Mouse (Mus musculus) myocyte (in vitro differentiated cells): ENCODE measurements at regions not wholly inside any gene's neighbourhood (a gene's known extent, or its start where the extent isn't known, plus 50 kb on each side); places are given as distances from the start of the nearest gene placed in this dataset.

Experiments
- H3K27me3 ChIP-seq: one replicate; pipeline ENCODE4 v1.6.1; 2011; ENCODE audit not compliant: control insufficient read depth, insufficient read depth, insufficient read length
- H3K36me3 ChIP-seq: one replicate; pipeline ENCODE4 v1.6.1; 2011; ENCODE audit not compliant: control insufficient read depth, insufficient read depth
- H3K4me2 ChIP-seq: one replicate; pipeline ENCODE4 v1.6.1; 2011; ENCODE audit warnings: low read depth, control low read depth
- H3K4me3 ChIP-seq: one replicate; pipeline ENCODE4 v1.5.1; 2011; ENCODE audit warnings: mild to moderate bottlenecking, control low read depth, moderate library complexity
- H3K79me2 ChIP-seq: one replicate; pipeline ENCODE4 v1.6.1; 2011; ENCODE audit not compliant: control insufficient read depth, insufficient read depth
- H3ac ChIP-seq: one replicate; pipeline ENCODE4 v1.6.1; 2011; ENCODE audit not compliant: control insufficient read depth, insufficient read length
- CEBPB ChIP-seq: IDR thresholded peaks from 2 replicates; pipeline ENCODE4 v1.6.1; 2011; ENCODE audit warnings: mild to moderate bottlenecking, moderate library complexity; ENCODE audit not compliant: poor library complexity, insufficient read depth, severe bottlenecking
- E2F4 ChIP-seq: IDR thresholded peaks from one replicate; pipeline ENCODE4 v1.6.1; 2011; ENCODE audit warnings: mild to moderate bottlenecking, control low read depth, moderate library complexity; ENCODE audit not compliant: insufficient read depth
- MAX ChIP-seq: IDR thresholded peaks from one replicate; pipeline ENCODE4 v1.6.1; 2011; ENCODE audit warnings: low read depth, mild to moderate bottlenecking, control low read depth
- MYOD1 ChIP-seq, 3 experiments: IDR thresholded peaks; one replicate each; pipeline ENCODE4 v1.6.1; 2011; ENCODE audit warnings: control low read depth in 2 of 3, low read depth in 2 of 3, mild to moderate bottlenecking in 2 of 3, moderate library complexity in 1 of 3; ENCODE audit not compliant: insufficient read length in 2 of 3, control insufficient read depth in 1 of 3
- MYOG ChIP-seq, 3 experiments: IDR thresholded peaks; one replicate each; pipeline ENCODE4 v1.6.1; 2011; ENCODE audit warnings: control low read depth in 2 of 3, low read depth in 2 of 3, mild to moderate bottlenecking in 2 of 3; ENCODE audit not compliant: insufficient read length in 2 of 3, control insufficient read depth in 1 of 3, insufficient read depth in 1 of 3
- POLR2A ChIP-seq: IDR thresholded peaks from one replicate; pipeline ENCODE4 v1.6.1; 2011; ENCODE audit warnings: low read depth, mild to moderate bottlenecking, control low read depth, moderate library complexity; ENCODE audit not compliant: insufficient read length
- POLR2AphosphoS2 ChIP-seq: IDR thresholded peaks from one replicate; pipeline ENCODE4 v1.6.1; 2011; ENCODE audit warnings: low read depth, control low read depth; ENCODE audit not compliant: insufficient read length
- REST ChIP-seq: IDR thresholded peaks from one replicate; pipeline ENCODE4 v1.6.1; 2011; ENCODE audit warnings: mild to moderate bottlenecking, control low read depth, moderate library complexity; ENCODE audit not compliant: insufficient read depth, insufficient read length
- SRF ChIP-seq: IDR thresholded peaks from one replicate; pipeline ENCODE4 v1.6.1; 2011; ENCODE audit warnings: low read depth; ENCODE audit not compliant: control insufficient read depth, insufficient read length
- TCF12 ChIP-seq: IDR thresholded peaks from one replicate; pipeline ENCODE4 v1.6.1; 2011; ENCODE audit warnings: mild to moderate bottlenecking, control low read depth; ENCODE audit not compliant: poor library complexity, insufficient read depth, severe bottlenecking
- TCF3 ChIP-seq: IDR thresholded peaks from one replicate; pipeline ENCODE4 v1.6.1; 2011; ENCODE audit warnings: low read depth, control low read depth; ENCODE audit not compliant: insufficient read length
- USF1 ChIP-seq: IDR thresholded peaks from one replicate; pipeline ENCODE4 v1.6.1; 2011; ENCODE audit warnings: low read depth, mild to moderate bottlenecking, control low read depth, moderate library complexity

- H3K4me2 ChIP-seq, result peak overlapping the region; percentile 63
- no peaks in the 10 kb centered on the region for H3K27me3 ChIP-seq
- no peak for TF ChIP-seq SRF
- no peak for TF ChIP-seq MYOG (IDR thresholded peaks at IDR 0.05; ENCODE audit: control insufficient read depth in 1 of 3, insufficient read depth in 1 of 3, insufficient read length in 2 of 3, low read depth in 2 of 3)
- no peak for TF ChIP-seq CEBPB
- no peak for TF ChIP-seq E2F4
- TF ChIP-seq USF1, result no peak
- TF ChIP-seq REST, result no peak
- TF ChIP-seq TCF12, result no peak
- TF ChIP-seq MYOD1 (IDR thresholded peaks at IDR 0.05; ENCODE audit: control insufficient read depth in 1 of 3, insufficient read length in 2 of 3, low read depth in 2 of 3), result no peak
- no peak for TF ChIP-seq MAX
- TF ChIP-seq POLR2AphosphoS2, result no peak
- no peak for TF ChIP-seq TCF3
- TF ChIP-seq POLR2A, result no peak
- H3K79me2 ChIP-seq, result no peaks in the 10 kb centered on the region
- no peak overlapping the region for H3K4me3 ChIP-seq
- H3K36me3 ChIP-seq, result no peaks in the 10 kb centered on the region
- H3ac ChIP-seq, result no peak overlapping the region
Measured at GRCm38 (mm10) chr13:107469491-107470276, 447.8 kb upstream of the Kif2a start.

GRCm38 (mm10) chr13:107462791-107463190 lies 440.9 kb upstream of the Kif2a start:
- H3K27me3 ChIP-seq, result no peaks in the 10 kb centered on the region
- no peaks in the 10 kb centered on the region for H3K79me2 ChIP-seq
- H3K4me3 ChIP-seq, result no peak overlapping the region
- no peak overlapping the region for H3ac ChIP-seq
- H3K4me2 ChIP-seq, result no peak overlapping the region
- TF ChIP-seq TCF12, result no peak
- TF ChIP-seq REST, result no peak
- TF ChIP-seq POLR2A, result no peak
- TF ChIP-seq MYOD1 (IDR thresholded peaks at IDR 0.05; ENCODE audit: control insufficient read depth in 1 of 3, insufficient read length in 2 of 3, low read depth in 2 of 3), result no peak
- H3K36me3 ChIP-seq, result no peaks in the 10 kb centered on the region

- H3ac ChIP-seq, result no peak overlapping the region
- no peak overlapping the region for H3K4me3 ChIP-seq
- peak overlapping the region; percentile 58 for H3K4me2 ChIP-seq
- TF ChIP-seq TCF3, result no peak
- no peak for TF ChIP-seq REST
- no peak for TF ChIP-seq TCF12
- TF ChIP-seq USF1, result no peak
- no peak for TF ChIP-seq POLR2AphosphoS2
- no peak for TF ChIP-seq E2F4
- no peak for TF ChIP-seq MYOG (IDR thresholded peaks at IDR 0.05; ENCODE audit: control insufficient read depth in 1 of 3, insufficient read depth in 1 of 3, insufficient read length in 2 of 3, low read depth in 2 of 3)
- no peak for TF ChIP-seq CEBPB
- no peak for TF ChIP-seq POLR2A
- TF ChIP-seq MAX, result no peak
- TF ChIP-seq MYOD1 (IDR thresholded peaks at IDR 0.05; ENCODE audit: control insufficient read depth in 1 of 3, insufficient read length in 2 of 3, low read depth in 2 of 3), result no peak
- TF ChIP-seq SRF, result no peak
- no peaks in the 10 kb centered on the region for H3K79me2 ChIP-seq
- no peaks in the 10 kb centered on the region for H3K36me3 ChIP-seq
- no peaks in the 10 kb centered on the region for H3K27me3 ChIP-seq
Measured at GRCm38 (mm10) chr13:107461048-107461912, 439.4 kb upstream of the Kif2a start.

- TF ChIP-seq TCF3 (no peak), USF1 (no peak), REST (no peak), MAX (no peak), MYOD1 (IDR thresholded peaks at IDR 0.05; ENCODE audit: control insufficient read depth in 1 of 3, insufficient read length in 2 of 3, low read depth in 2 of 3) (no peak), E2F4 (no peak), TCF12 (no peak), CEBPB (no peak), SRF (no peak), POLR2AphosphoS2 (no peak), POLR2A (no peak), MYOG (IDR thresholded peaks at IDR 0.05; ENCODE audit: control insufficient read depth in 1 of 3, insufficient read depth in 1 of 3, insufficient read length in 2 of 3, low read depth in 2 of 3) (no peak)
- no peaks in the 10 kb centered on the region for H3K79me2 ChIP-seq
Measured at GRCm38 (mm10) chr13:107458730-107459129, 436.8 kb upstream of the Kif2a start.

More at GRCm38 (mm10) chr13:107458730-107459129, 436.8 kb upstream of the Kif2a start:
- Histone ChIP-seq H3K4me3 (no peak overlapping the region), H3K36me3 (no peaks in the 10 kb centered on the region), H3K27me3 (no peaks in the 10 kb centered on the region), H3K4me2 (no peak overlapping the region), H3ac (no peak overlapping the region)
